21 mouse cellular contexts compared by ENCODE assay signal in the genomic region with DNA sequence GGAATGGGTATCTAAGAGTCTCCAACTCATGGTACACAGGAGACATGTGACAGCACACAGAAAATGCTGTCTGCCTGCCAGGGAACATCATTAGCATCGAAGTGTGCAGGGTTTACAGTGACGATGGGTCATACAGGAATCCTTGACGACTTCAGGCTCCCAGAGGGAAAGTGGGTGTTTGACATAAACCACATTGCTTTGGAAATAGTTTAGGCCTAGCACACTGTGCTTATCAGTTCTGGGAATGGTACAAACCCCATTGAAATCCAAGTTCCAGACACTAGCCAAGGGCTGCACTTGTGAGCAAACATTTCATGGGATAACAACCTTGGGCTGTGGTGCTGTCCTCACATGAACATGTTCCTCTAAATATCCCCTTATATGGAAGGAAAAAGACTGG.
DNase-seq lines count a peak whose midpoint lies in the region; ATAC-seq lines count a peak whose summit lies in the region.
"Had no signal": no experiment of that assay in that cellular context is flagged by ENCODE, and none has a peak within 500 bp of the region (broad histone marks: within the 10 kb centered on the region; RNA-seq: fewer than 3 reads in every experiment).

No protein-coding gene starts in this region.

- no peak for DNase-seq in lung, postnatal 4 days
- peak; percentile 63 for DNase-seq in heart, adult 8-10 months (ENCODE audit: low spot score)
- peak; percentile 25 for DNase-seq in lung, postnatal 10 days
- DNase-seq in midbrain, embryonic 11.5 days (ENCODE audit: low spot score, missing footprints): no peak
- DNase-seq in kidney, postnatal 36 days: no peak
- DNase-seq: cerebellum, adult 18-20 months; cerebellum, postnatal 25 days; gastrocnemius, adult 2 months; right cerebral cortex, postnatal 25 days; thymus, postnatal 4 days had no signal

- no peaks in the 10 kb centered on the region for H3K9me3 ChIP-seq in lung, embryonic 16.5 days (ENCODE audit: control insufficient read depth, low read length)
- H3K9me3 ChIP-seq in heart, embryonic 16.5 days (replicated peaks; ENCODE audit: control insufficient read depth, low read length): no peaks in the 10 kb centered on the region
- H3K9me3 ChIP-seq in midbrain, embryonic 11.5 days (ENCODE audit: control insufficient read depth, low read length): no peaks in the 10 kb centered on the region
- H3K9me3 ChIP-seq: embryonic facial prominence, embryonic 15.5 days; intestine, embryonic 15.5 days; liver, embryonic 15.5 days; neural tube, embryonic 15.5 days had no signal

- H3K27me3 ChIP-seq in lung, embryonic 16.5 days (ENCODE audit: control insufficient read depth, insufficient read depth, low read depth, low read length): no peaks in the 10 kb centered on the region
- H3K27me3 ChIP-seq in heart, embryonic 16.5 days (ENCODE audit: control insufficient read depth, insufficient read depth, low read length): no peaks in the 10 kb centered on the region
- H3K27me3 ChIP-seq in midbrain, embryonic 11.5 days (ENCODE audit: control insufficient read depth, insufficient read depth, low read length): no peaks in the 10 kb centered on the region
- H3K27me3 ChIP-seq: CH12.LX; embryonic facial prominence, embryonic 15.5 days; intestine, embryonic 15.5 days; liver, embryonic 15.5 days; neural tube, embryonic 15.5 days had no signal

- peak; percentile 54 for ATAC-seq in lung, embryonic 16.5 days (ENCODE audit: low read depth)
- peak; percentile 83 for ATAC-seq in heart, embryonic 16.5 days (replicated peaks; ENCODE audit: extremely low read depth, insufficient read depth, low FRiP score)
- ATAC-seq in midbrain, embryonic 11.5 days (ENCODE audit: low FRiP score): no peak
- ATAC-seq: intestine, embryonic 15.5 days; midbrain, embryonic 16.5 days had no signal

- H3K36me3 ChIP-seq in lung, embryonic 16.5 days (ENCODE audit: control insufficient read depth, insufficient read depth, low read length): no peaks in the 10 kb centered on the region
- no peaks in the 10 kb centered on the region for H3K36me3 ChIP-seq in heart, embryonic 16.5 days (ENCODE audit: control insufficient read depth, insufficient read depth)
- H3K36me3 ChIP-seq in midbrain, embryonic 11.5 days (ENCODE audit: control insufficient read depth, insufficient read depth, low read length): no peaks in the 10 kb centered on the region
- H3K36me3 ChIP-seq: embryonic facial prominence, embryonic 15.5 days; intestine, embryonic 15.5 days; liver, embryonic 15.5 days; neural tube, embryonic 15.5 days had no signal

- no peak overlapping the region for H3K27ac ChIP-seq in lung, embryonic 16.5 days (ENCODE audit: low read length)
- peak overlapping the region; percentile 64 for H3K27ac ChIP-seq in heart, embryonic 16.5 days (ENCODE audit: low read length)
- H3K27ac ChIP-seq in midbrain, embryonic 11.5 days (ENCODE audit: low read depth, low read length): no peak overlapping the region
- H3K27ac ChIP-seq: embryonic facial prominence, embryonic 15.5 days; gastrocnemius, adult 2 months; hindbrain, embryonic 14.5 days; intestine, embryonic 15.5 days; kidney, postnatal 0 days; liver, embryonic 15.5 days; neural tube, embryonic 15.5 days had no signal

- 47% methylated on average over 3 of the region's 3 CpGs for WGBS in lung, embryonic 16.5 days
- 18% methylated on average over 3 of the region's 3 CpGs for WGBS in heart, embryonic 16.5 days
- 92% methylated on average over 3 of the region's 3 CpGs for WGBS in midbrain, embryonic 11.5 days

- no peaks in the 10 kb centered on the region for H3K4me1 ChIP-seq in lung, embryonic 16.5 days (replicated peaks; ENCODE audit: control insufficient read depth, insufficient read depth, low read length)
- peaks cover 10% of the 10 kb centered on the region for H3K4me1 ChIP-seq in heart, embryonic 16.5 days (ENCODE audit: control insufficient read depth, insufficient read depth, low read length)
- H3K4me1 ChIP-seq in midbrain, embryonic 11.5 days (ENCODE audit: control insufficient read depth, insufficient read depth, low read length): no peaks in the 10 kb centered on the region
- H3K4me1 ChIP-seq: embryonic facial prominence, embryonic 15.5 days; intestine, embryonic 15.5 days; liver, embryonic 15.5 days; neural tube, embryonic 15.5 days had no signal

- no peak overlapping the region for H3K4me3 ChIP-seq in lung, embryonic 16.5 days (ENCODE audit: low read length)
- H3K4me3 ChIP-seq in heart, embryonic 16.5 days (ENCODE audit: low read length): no peak overlapping the region
- H3K4me3 ChIP-seq in midbrain, embryonic 11.5 days (ENCODE audit: low read depth, low read length): no peak overlapping the region
- H3K4me3 ChIP-seq: embryonic facial prominence, embryonic 15.5 days; gastrocnemius, adult 2 months; intestine, embryonic 15.5 days; liver, embryonic 15.5 days; megakaryocyte, embryonic 14.5 days; neural tube, embryonic 15.5 days had no signal

- H3K4me2 ChIP-seq in lung, embryonic 16.5 days (ENCODE audit: low read depth, low read length): no peak overlapping the region
- no peak overlapping the region for H3K4me2 ChIP-seq in heart, embryonic 16.5 days (ENCODE audit: low read depth, low read length)
- H3K4me2 ChIP-seq in midbrain, embryonic 11.5 days: no peak overlapping the region
- H3K4me2 ChIP-seq: embryonic facial prominence, embryonic 15.5 days; hindbrain, embryonic 14.5 days; intestine, embryonic 15.5 days; liver, embryonic 15.5 days; neural tube, embryonic 15.5 days had no signal

- no peak overlapping the region for H3K9ac ChIP-seq in lung, embryonic 16.5 days (ENCODE audit: low read length)
- no peak overlapping the region for H3K9ac ChIP-seq in heart, embryonic 16.5 days (ENCODE audit: low read length)
- no peak overlapping the region for H3K9ac ChIP-seq in midbrain, embryonic 11.5 days (ENCODE audit: low read length)
- H3K9ac ChIP-seq: embryonic facial prominence, embryonic 15.5 days; hindbrain, embryonic 14.5 days; intestine, embryonic 15.5 days; liver, embryonic 15.5 days; neural tube, embryonic 15.5 days had no signal

Comparison
In these comparisons a context has a peak if more than half of its experiments do, and no peak if none do; other contexts are left out.
1. DNase-seq: peak in heart, adult 8-10 months (single experiment) and lung, postnatal 10 days (single experiment); none in lung, postnatal 4 days (0 of 2), midbrain, embryonic 11.5 days (single experiment) and kidney, postnatal 36 days (0 of 2).